Mouse (Mus musculus) G1E (cell line): ENCODE measurements around the gene Kcnj16. TPM values are rescaled to one million over a fixed set of nuclear protein-coding genes. Genes with fewer than 3 reads are reported as not detected.

ENCODE experiments used
- ATAC-seq: 2 replicates; pipeline ENCODE4 v1.8.0; 2016; ENCODE audit warnings: mild to moderate bottlenecking; ENCODE audit not compliant: insufficient number of reproducible peaks, poor library complexity, low FRiP score, severe bottlenecking; ENCODE audit errors: extremely low read depth
- DNase-seq: peaks from one replicate; pipeline ENCODE4 v3.0.0; 2012; ENCODE audit warnings: low spot score
- H3K27me3 ChIP-seq: 2 replicates; pipeline ENCODE4 v1.6.1; 2012; ENCODE audit warnings: mild to moderate bottlenecking, low read length, inconsistent platforms; ENCODE audit not compliant: insufficient read depth
- H3K36me3 ChIP-seq: replicated peaks from 2 replicates; pipeline ENCODE3; 2012; ENCODE audit warnings: mild to moderate bottlenecking, inconsistent platforms
- H3K4me1 ChIP-seq: 2 replicates; pipeline ENCODE4 v1.6.1; 2012; ENCODE audit warnings: low read depth, low read length, inconsistent platforms, mixed read lengths; ENCODE audit not compliant: insufficient read depth
- H3K4me3 ChIP-seq: 2 replicates; pipeline ENCODE4 v1.5.1; 2012; ENCODE audit warnings: low read depth, mild to moderate bottlenecking, inconsistent platforms, low read length, moderate library complexity, mixed read lengths
- H3K9me3 ChIP-seq: replicated peaks from 2 replicates; pipeline ENCODE4 v1.6.1; 2012; ENCODE audit warnings: inconsistent platforms
- CTCF ChIP-seq: IDR thresholded peaks from 2 replicates; pipeline ENCODE4 v1.5.1; 2012; ENCODE audit warnings: low read depth, low read length, inconsistent platforms, mixed read lengths
- GATA1 ChIP-seq: IDR thresholded peaks from 2 replicates; pipeline ENCODE4 v1.6.1; 2012; ENCODE audit warnings: borderline replicate concordance, low read length, inconsistent platforms, mixed read lengths
- GATA2 ChIP-seq: IDR thresholded peaks from 2 replicates; pipeline ENCODE4 v1.6.1; 2012; ENCODE audit warnings: low read depth, low read length, inconsistent platforms, borderline replicate concordance
- POLR2AphosphoS5 ChIP-seq: IDR thresholded peaks from 2 replicates; pipeline ENCODE4 v1.6.1; 2012; ENCODE audit warnings: low read depth, low read length, inconsistent platforms; ENCODE audit not compliant: insufficient replicate concordance
- TAL1 ChIP-seq: conservative IDR thresholded peaks from 2 replicates; pipeline ENCODE4 v1.6.1; 2012; ENCODE audit warnings: low read depth, low read length, inconsistent platforms, mixed read lengths
- polyA plus RNA-seq: library from polyadenylated mRNA; stranded (reverse); fragments of >175 nt; gene quantifications from 2 replicates; pipeline ENCODE4 v1.2.3, GENCODE M21; 2012
- total RNA-seq, 2 experiments: library from RNA; stranded (forward) in 1 of 2; stranded (reverse) in 1 of 2; fragments of 200-1000 nt in 1 of 2; fragments of >200 nt in 1 of 2; fragmentation: Nextera tagmentation in 1 of 2; gene quantifications; 2 replicates each; pipeline ENCODE4 v1.2.3; 2014 to 2017

Gene Kcnj16
- total and polyA plus RNA-seq, 3 experiments = not detected

DNA sequence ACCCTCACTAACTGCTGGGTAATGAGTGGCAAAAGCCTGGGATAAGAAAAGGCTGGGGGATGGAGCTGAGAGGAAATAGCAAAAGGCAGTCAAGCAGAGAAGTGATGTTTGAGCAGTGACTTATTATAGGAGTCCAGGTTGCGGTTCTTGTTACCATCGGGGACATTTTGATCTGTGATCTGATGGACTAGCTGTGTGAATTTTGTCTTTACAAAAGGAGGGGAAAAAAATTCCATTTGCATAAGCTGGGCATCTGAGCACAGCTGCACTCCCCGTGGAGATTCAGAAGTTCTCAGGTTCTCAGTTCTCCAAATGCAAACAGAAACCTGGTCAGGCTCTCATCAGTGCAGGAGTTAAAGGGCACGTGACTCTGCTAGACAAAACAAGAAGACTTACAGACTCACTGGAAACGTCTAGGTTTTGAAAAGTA, 6.2 kb upstream of the Kcnj16 start:
- Histone ChIP-seq H3K4me3 (no peak overlapping the region), H3K27me3 (no peaks in the 10 kb centered on the region), H3K36me3 (no peaks in the 10 kb centered on the region), H3K9me3 (peaks cover 20% of the 10 kb centered on the region; the same call in 1 of the 2 replicates), H3K4me1 (no peaks in the 10 kb centered on the region)
- DNase-seq = no peak
- no peak for ATAC-seq
- TF ChIP-seq POLR2AphosphoS5 (no peak), GATA2 (no peak), CTCF (no peak), TAL1 (no peak), GATA1 (no peak)

DNA sequence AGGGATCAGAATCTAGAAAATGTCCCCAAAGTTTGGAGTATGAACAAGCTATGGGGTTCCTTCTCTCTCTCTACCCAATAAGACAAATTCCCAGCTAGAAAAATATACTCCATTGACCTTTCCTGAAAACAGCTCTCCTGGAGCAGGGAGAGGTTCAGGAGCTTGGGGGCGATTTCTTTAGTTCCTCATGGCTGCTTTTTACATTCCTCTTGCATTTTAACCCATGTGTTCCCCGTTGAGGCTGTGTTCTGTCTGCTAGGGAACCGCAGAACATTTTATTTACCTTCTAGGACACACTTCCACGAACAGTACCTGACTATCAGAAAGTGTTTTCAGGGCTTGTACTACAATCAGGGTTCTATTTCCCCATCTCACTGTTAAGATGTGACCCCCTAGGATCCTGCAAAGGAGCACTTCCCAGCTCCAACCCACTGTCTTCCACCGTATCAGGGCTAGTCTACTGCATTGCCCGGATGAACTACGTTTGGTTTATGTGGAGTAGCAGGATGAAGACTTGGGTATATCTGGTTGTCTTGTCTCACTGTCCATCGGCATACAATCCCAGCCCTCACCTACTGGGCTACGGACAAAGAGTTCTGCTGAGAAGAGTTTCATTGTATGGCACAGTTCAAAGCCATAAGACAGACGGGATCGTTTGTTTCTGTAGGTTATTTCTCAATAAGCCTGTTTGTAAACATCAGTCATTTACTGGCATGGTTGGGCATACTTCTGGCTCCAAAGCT, 643 bp upstream of the Kcnj16 start:
- TF ChIP-seq POLR2AphosphoS5 = no peak
- no peak for TF ChIP-seq CTCF
- no peak for TF ChIP-seq TAL1
- no peak for TF ChIP-seq GATA2
- no peak for TF ChIP-seq GATA1
- no peaks in the 10 kb centered on the region for H3K4me1 ChIP-seq
- no peak for ATAC-seq
- H3K9me3 ChIP-seq = peaks cover 19% of the 10 kb centered on the region
- no peaks in the 10 kb centered on the region for H3K27me3 ChIP-seq
- H3K4me3 ChIP-seq = no peak overlapping the region
- no peak for DNase-seq
- H3K36me3 ChIP-seq = no peaks in the 10 kb centered on the region

DNA sequence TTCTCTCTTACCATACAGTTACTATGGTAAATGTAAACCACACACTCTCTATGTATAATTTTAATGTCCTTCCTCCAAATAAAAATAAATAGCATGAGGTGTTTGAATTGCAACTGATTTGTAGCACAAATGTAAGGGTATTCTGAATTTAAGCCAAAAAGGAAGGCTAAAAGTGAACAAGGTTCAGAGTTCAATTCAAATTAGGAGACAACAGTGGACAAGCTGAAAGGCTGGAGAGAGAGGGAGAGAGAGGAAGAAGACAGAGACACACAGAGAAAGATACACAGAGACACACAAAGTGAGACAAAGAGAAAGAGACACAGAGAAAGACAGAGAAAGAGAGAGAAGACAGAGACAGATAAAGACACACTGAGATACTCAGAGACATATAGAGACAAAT, 1.1 kb downstream of the Kcnj16 start:
- no peak for TF ChIP-seq TAL1
- TF ChIP-seq CTCF = no peak
- no peak for TF ChIP-seq GATA2
- TF ChIP-seq POLR2AphosphoS5 = no peak
- no peak for TF ChIP-seq GATA1
- DNase-seq (no peak), ATAC-seq (no peak)
- H3K36me3 ChIP-seq = no peaks in the 10 kb centered on the region
- H3K9me3 ChIP-seq = peaks cover 8% of the 10 kb centered on the region
- H3K27me3 ChIP-seq = no peaks in the 10 kb centered on the region
- H3K4me1 ChIP-seq = no peaks in the 10 kb centered on the region
- no peak overlapping the region for H3K4me3 ChIP-seq

DNA sequence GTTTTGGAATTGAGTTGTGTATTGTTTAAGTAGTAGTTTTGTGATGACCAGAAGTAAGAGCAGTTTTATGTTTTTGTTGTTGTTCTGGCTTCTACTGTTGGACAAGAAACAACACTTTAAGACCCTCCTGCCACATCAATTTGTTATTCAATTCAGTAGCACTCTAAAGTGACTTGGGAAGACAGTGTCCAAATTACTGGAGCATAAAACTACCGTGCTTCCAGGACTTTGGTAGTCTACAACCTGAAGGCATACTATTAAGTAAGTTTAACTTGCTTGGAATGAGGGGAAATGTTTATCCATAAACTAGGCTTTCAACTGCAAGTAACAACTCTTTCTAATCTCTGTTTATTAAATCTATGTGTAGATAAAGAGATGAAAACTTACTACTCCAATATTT, 17.7 kb downstream of the Kcnj16 start:
- Histone ChIP-seq H3K9me3 (peaks cover 12% of the 10 kb centered on the region), H3K4me1 (no peaks in the 10 kb centered on the region), H3K27me3 (no peaks in the 10 kb centered on the region), H3K4me3 (no peak overlapping the region), H3K36me3 (no peaks in the 10 kb centered on the region)
- DNase-seq = no peak
- no peak for ATAC-seq
- TF ChIP-seq GATA1 = no peak

DNA sequence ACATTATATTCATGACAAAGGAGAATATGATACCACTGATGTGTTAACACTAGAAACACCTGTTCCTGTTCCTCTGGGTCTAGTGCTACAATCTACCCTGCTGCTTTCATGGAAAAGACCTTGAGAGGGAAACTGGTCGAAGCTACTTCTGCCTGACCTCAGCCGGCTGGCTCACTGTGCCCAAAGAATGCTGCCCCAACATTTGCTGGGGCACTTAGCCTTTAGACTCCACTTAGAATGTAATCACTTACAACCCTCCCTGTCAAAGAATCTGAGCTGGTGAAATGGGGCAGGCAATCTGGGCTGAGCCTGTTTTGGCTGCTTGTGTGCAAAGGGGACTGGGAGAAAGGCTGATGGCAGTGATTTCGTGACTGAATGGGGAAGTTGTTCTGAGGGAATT, 18.1 kb downstream of the Kcnj16 start:
- no peak overlapping the region for H3K4me3 ChIP-seq
- H3K36me3 ChIP-seq = no peaks in the 10 kb centered on the region
- TF ChIP-seq GATA2 (no peak), POLR2AphosphoS5 (no peak), CTCF (no peak), GATA1 (no peak), TAL1 (no peak)
- ATAC-seq = no peak
- H3K27me3 ChIP-seq = no peaks in the 10 kb centered on the region
- H3K9me3 ChIP-seq = peaks cover 12% of the 10 kb centered on the region
- H3K4me1 ChIP-seq = no peaks in the 10 kb centered on the region
- DNase-seq = no peak

DNA sequence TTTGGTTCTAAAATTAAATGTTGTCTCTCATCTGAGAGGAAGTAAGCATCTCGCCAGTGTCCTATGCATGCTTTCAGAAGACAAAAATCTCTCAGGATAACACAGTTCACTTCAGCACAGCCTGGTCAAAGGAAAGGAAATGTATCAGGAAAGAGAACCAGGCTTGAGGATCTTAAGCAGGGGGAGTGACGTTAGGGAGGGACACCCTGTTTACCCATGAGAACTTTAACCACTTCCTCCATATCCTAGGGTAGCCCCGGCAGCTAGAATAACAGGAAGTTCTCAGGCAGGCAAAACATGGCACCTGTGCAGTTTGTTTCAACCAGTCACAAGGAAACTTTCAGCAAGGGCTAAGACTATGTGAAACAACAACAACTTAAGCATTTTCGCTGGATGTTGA, 25.8 kb downstream of the Kcnj16 start:
- Histone ChIP-seq H3K4me1 (no peaks in the 10 kb centered on the region), H3K9me3 (peaks cover 20% of the 10 kb centered on the region; the same call in 1 of the 2 replicates), H3K27me3 (no peaks in the 10 kb centered on the region), H3K4me3 (no peak overlapping the region), H3K36me3 (no peaks in the 10 kb centered on the region)
- ATAC-seq (no peak), DNase-seq (no peak)
- no peak for TF ChIP-seq TAL1

DNA sequence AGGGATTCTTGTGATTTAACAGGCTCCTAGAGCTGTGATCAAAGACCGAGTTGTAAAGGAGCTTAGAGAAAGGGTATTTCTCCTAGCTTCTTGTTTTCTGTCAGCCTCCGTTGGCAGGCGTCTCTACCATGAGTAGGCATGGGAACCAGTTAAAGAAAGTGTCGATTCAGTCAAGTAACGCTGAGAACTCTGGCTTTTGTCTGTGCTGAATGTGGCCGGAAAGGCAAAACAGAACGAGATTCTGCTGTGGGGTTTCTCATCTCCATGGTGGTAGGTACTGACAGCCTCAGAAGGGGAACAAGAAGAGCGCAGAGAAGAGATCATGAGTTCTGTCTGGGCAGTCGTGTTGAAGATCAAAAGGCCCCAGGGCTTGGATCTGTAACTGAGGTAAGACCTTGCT, 29.4 kb downstream of the Kcnj16 start:
- no peaks in the 10 kb centered on the region for H3K4me1 ChIP-seq
- no peaks in the 10 kb centered on the region for H3K36me3 ChIP-seq
- H3K27me3 ChIP-seq = no peaks in the 10 kb centered on the region
- peaks cover 14% of the 10 kb centered on the region for H3K9me3 ChIP-seq
- no peak for TF ChIP-seq POLR2AphosphoS5
- TF ChIP-seq TAL1 = no peak
- TF ChIP-seq GATA2 = no peak
- TF ChIP-seq CTCF = no peak
- TF ChIP-seq GATA1 = no peak
- no peak overlapping the region for H3K4me3 ChIP-seq
- DNase-seq (no peak), ATAC-seq (no peak)
